Mouse (Mus musculus) C2C12 (cell line): ENCODE data around the gene Plxna4. TPM values are rescaled to one million over a fixed set of nuclear protein-coding genes. Genes with fewer than 3 reads are reported as not detected.

ENCODE experiments used
- H3K27me3 ChIP-seq: one replicate; pipeline ENCODE4 v1.6.1; 2011; ENCODE audit not compliant: control insufficient read depth, insufficient read depth, insufficient read length
- H3K36me3 ChIP-seq: one replicate; pipeline ENCODE4 v1.6.1; 2011; ENCODE audit not compliant: control insufficient read depth, insufficient read depth
- H3K4me3 ChIP-seq: one replicate; pipeline ENCODE4 v1.5.1; 2011; ENCODE audit warnings: mild to moderate bottlenecking, control low read depth; ENCODE audit not compliant: poor library complexity, insufficient read depth, severe bottlenecking
- H3K79me2 ChIP-seq: one replicate; pipeline ENCODE4 v1.6.1; 2011; ENCODE audit not compliant: control insufficient read depth, insufficient read depth
- H3K79me3 ChIP-seq: one replicate; pipeline ENCODE4 v1.6.1; 2011; ENCODE audit warnings: low read depth, control low read depth
- H3ac ChIP-seq: one replicate; pipeline ENCODE3; 2011; ENCODE audit warnings: low read depth; ENCODE audit not compliant: control insufficient read depth, insufficient read length
- CEBPB ChIP-seq: IDR thresholded peaks from one replicate; pipeline ENCODE4 v1.6.1; 2011; ENCODE audit warnings: low read depth, mild to moderate bottlenecking, control low read depth, moderate library complexity
- CTCF ChIP-seq: IDR thresholded peaks from one replicate; pipeline ENCODE4 v1.5.1; 2011; ENCODE audit not compliant: control insufficient read depth, insufficient read depth, insufficient read length
- FOSL1 ChIP-seq: IDR thresholded peaks from one replicate; pipeline ENCODE4 v1.8.0; 2011; ENCODE audit warnings: mild to moderate bottlenecking, low read length; ENCODE audit not compliant: poor library complexity, insufficient read depth, severe bottlenecking
- MAX ChIP-seq: IDR thresholded peaks from one replicate; pipeline ENCODE4 v1.6.1; 2011; ENCODE audit warnings: mild to moderate bottlenecking, control low read depth
- MYOD1 ChIP-seq: IDR thresholded peaks from one replicate; pipeline ENCODE4 v1.6.1; 2011; ENCODE audit warnings: low read depth; ENCODE audit not compliant: control insufficient read depth, insufficient read length
- MYOG ChIP-seq: IDR thresholded peaks from one replicate; pipeline ENCODE4 v1.6.1; 2011; ENCODE audit not compliant: control insufficient read depth, insufficient read length; ENCODE audit errors: extremely low read depth
- USF1 ChIP-seq: IDR thresholded peaks from one replicate; pipeline ENCODE4 v1.6.1; 2011; ENCODE audit warnings: low read depth, mild to moderate bottlenecking, control low read depth, moderate library complexity
- polyA plus RNA-seq: library from polyadenylated mRNA; unstranded; fragments of >200 nt; fragmentation: generic; extraction: Trizol; gene quantifications from one replicate; pipeline ENCODE4 v1.2.1, GENCODE M21; 2012; ENCODE audit warnings: missing spikeins

The Plxna4 gene
- polyA plus RNA-seq, 1 experiment, result 0.19 TPM

DNA sequence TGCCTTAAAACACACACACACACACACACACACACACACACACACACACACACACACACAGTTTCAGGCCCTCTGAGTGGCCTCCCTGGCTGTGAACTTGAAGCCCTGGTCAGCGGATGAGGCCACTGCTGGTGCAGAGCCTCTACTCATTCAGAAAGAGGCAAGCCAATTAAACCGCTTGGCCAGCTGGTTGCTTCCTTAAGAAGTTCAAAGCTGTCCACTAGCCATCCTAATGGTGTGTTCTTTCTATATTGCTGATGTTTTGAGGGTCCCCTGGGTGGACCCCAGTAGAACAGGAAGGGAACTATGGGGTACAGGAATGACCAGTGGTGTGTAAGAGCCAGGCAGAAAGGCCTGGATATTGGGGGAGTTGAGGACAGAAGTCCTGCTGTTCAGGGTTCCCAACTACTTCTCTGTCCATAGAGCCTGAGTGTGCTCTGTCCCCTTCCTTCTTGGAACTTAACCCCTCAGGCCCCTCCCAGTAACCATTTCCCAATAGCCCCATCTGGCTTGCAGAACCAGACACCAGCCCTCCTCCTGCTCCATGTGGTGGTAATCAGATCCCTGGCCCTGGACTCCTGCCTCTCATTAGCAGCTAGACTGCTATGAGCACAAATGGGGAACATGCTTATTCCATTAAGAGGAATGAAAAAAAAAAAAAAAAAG is 408.5 kb downstream of the Plxna4 start:
- Histone ChIP-seq H3K4me3 (no peak overlapping the region), H3K27me3 (no peaks in the 10 kb centered on the region), H3K79me3 (no peaks in the 10 kb centered on the region), H3ac (no peak overlapping the region), H3K79me2 (no peaks in the 10 kb centered on the region), H3K36me3 (no peaks in the 10 kb centered on the region)
- TF ChIP-seq FOSL1 (no peak), MYOD1 (no peak), MAX (no peak), MYOG (no peak), USF1 (no peak), CEBPB (no peak), CTCF (no peak)

- no peak overlapping the region for H3K4me3 ChIP-seq
- no peaks in the 10 kb centered on the region for H3K27me3 ChIP-seq
- H3ac ChIP-seq, result no peak overlapping the region
- TF ChIP-seq FOSL1 (no peak), MYOD1 (no peak), USF1 (no peak), CEBPB (no peak), CTCF (no peak), MYOG (no peak), MAX (no peak)
- no peaks in the 10 kb centered on the region for H3K36me3 ChIP-seq
- H3K79me3 ChIP-seq, result no peaks in the 10 kb centered on the region
- H3K79me2 ChIP-seq, result no peaks in the 10 kb centered on the region
Observed at GRCm38 (mm10) chr6:32177905-32178304, 410.1 kb downstream of the Plxna4 start.

DNA sequence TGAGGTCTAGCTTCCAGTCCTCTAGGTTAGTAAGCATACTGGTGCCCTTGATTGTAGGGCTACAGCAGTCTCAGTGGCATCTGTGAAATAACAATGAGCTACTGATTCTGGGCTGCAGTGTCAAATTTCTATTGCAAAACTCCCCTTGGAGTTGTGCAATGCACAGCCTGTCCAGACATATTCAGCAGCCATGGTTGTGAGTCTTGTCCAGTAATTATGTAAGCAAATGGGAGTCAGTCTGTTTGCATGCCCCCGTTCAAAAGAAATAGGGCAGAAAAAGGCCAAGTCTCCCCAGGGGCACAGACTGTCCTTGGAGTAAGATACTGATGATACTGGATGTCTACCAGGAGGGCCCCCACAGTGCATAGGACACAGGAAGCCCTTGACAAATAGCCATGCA is 420.3 kb downstream of the Plxna4 start:
- TF ChIP-seq USF1 (no peak), FOSL1 (no peak), CEBPB (peak; percentile 84), MYOG (no peak), MAX (no peak), CTCF (no peak), MYOD1 (no peak)
- Histone ChIP-seq H3K27me3 (no peaks in the 10 kb centered on the region), H3ac (no peak overlapping the region), H3K36me3 (no peaks in the 10 kb centered on the region), H3K79me2 (no peaks in the 10 kb centered on the region), H3K79me3 (no peaks in the 10 kb centered on the region), H3K4me3 (no peak overlapping the region)

GRCm38 (mm10) chr6:32160370-32160769 is 427.6 kb downstream of the Plxna4 start:
- no peak for TF ChIP-seq USF1
- TF ChIP-seq CEBPB, result no peak
- no peaks in the 10 kb centered on the region for H3K79me2 ChIP-seq
- H3K36me3 ChIP-seq, result no peaks in the 10 kb centered on the region
- H3K27me3 ChIP-seq, result no peaks in the 10 kb centered on the region
- no peak overlapping the region for H3ac ChIP-seq
- no peaks in the 10 kb centered on the region for H3K79me3 ChIP-seq
- no peak overlapping the region for H3K4me3 ChIP-seq

DNA sequence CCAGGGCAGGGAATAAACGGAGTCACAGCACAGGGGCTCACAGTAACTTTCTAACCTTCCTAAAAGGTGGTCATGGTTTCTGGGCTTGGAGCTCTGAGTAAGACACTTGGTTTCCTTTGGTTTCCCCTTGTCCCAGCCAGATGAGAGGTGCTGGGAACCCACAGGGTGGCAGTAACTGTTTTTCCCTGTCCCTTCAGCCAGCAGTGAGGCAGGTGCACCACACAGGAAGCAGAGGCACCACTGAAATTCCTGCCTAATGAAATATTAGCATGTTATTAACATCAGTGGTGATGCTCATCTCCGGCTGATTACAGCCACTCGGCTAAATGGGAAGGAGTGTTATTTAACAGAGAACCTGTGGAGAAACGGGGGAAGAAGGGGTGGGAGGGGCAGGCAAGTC is 428.1 kb downstream of the Plxna4 start:
- no peaks in the 10 kb centered on the region for H3K79me2 ChIP-seq
- no peak for TF ChIP-seq CEBPB
- TF ChIP-seq MYOG, result no peak
- no peak for TF ChIP-seq FOSL1
- TF ChIP-seq USF1, result no peak
- TF ChIP-seq CTCF, result no peak
- TF ChIP-seq MAX, result no peak
- TF ChIP-seq MYOD1, result no peak
- no peaks in the 10 kb centered on the region for H3K36me3 ChIP-seq
- no peaks in the 10 kb centered on the region for H3K79me3 ChIP-seq
- no peak overlapping the region for H3K4me3 ChIP-seq
- H3K27me3 ChIP-seq, result no peaks in the 10 kb centered on the region
- H3ac ChIP-seq, result no peak overlapping the region

- no peak overlapping the region for H3ac ChIP-seq
- H3K36me3 ChIP-seq, result no peaks in the 10 kb centered on the region
- no peak overlapping the region for H3K4me3 ChIP-seq
- H3K79me2 ChIP-seq, result no peaks in the 10 kb centered on the region
- TF ChIP-seq CEBPB (no peak), FOSL1 (no peak), USF1 (no peak), MYOD1 (no peak)
- no peaks in the 10 kb centered on the region for H3K27me3 ChIP-seq
- no peaks in the 10 kb centered on the region for H3K79me3 ChIP-seq
Observed at GRCm38 (mm10) chr6:32158347-32158746, 429.6 kb downstream of the Plxna4 start.
